Mouse (Mus musculus) midbrain, embryonic 14.5 days (tissue): ENCODE measurements around the gene Rab31. TPM values are rescaled to one million over a fixed set of nuclear protein-coding genes. Genes with fewer than 3 reads are reported as not detected.
"Not testable (repeated sequence)": the region's sequence is repeated elsewhere in the genome, so short reads cannot be mapped to it uniquely, and the experiment has no call there.

Source experiments
- ATAC-seq: fragments of 200-750 bp; cut with Nextera tagmentation; 2 replicates; pipeline ENCODE4 v1.8.0; 2017; ENCODE audit warnings: moderate number of reproducible peaks, moderate library complexity; ENCODE audit not compliant: low FRiP score, low TSS enrichment
- DNase-seq: peaks from one replicate; pipeline ENCODE4 v3.0.0-alpha.2; 2015
- H3K27ac ChIP-seq: fragments of 300-500 bp; sonication (generic); replicated peaks from 2 replicates; pipeline ENCODE4 v1.5.1; 2014; ENCODE audit warnings: mild to moderate bottlenecking, low read depth, low read length, moderate library complexity
- H3K27me3 ChIP-seq: fragments of 300-500 bp; sonication (generic); 2 replicates; pipeline ENCODE4 v1.6.1; 2014; ENCODE audit warnings: low read length, control low read depth, mixed read lengths; ENCODE audit not compliant: control insufficient read depth, insufficient read depth
- H3K36me3 ChIP-seq: fragments of 300-500 bp; sonication (generic); 2 replicates; pipeline ENCODE4 v1.6.1; 2014; ENCODE audit warnings: low read length, control low read depth; ENCODE audit not compliant: control insufficient read depth, insufficient read depth
- H3K4me1 ChIP-seq: fragments of 300-500 bp; sonication (generic); 2 replicates; pipeline ENCODE4 v1.6.1; 2014; ENCODE audit warnings: mild to moderate bottlenecking, antibody characterized with exemption, low read length, control low read depth; ENCODE audit not compliant: control insufficient read depth, insufficient read depth
- H3K4me2 ChIP-seq: fragments of 300-500 bp; sonication (generic); 2 replicates; pipeline ENCODE4 v1.6.1; 2014; ENCODE audit warnings: mild to moderate bottlenecking, low read length, moderate library complexity
- H3K4me3 ChIP-seq: fragments of 300-500 bp; sonication (generic); replicated peaks from 2 replicates; pipeline ENCODE4 v1.5.1; 2014; ENCODE audit warnings: low read depth, low read length
- H3K9ac ChIP-seq: fragments of 300-500 bp; sonication (generic); replicated peaks from 2 replicates; pipeline ENCODE4 v1.6.1; 2014; ENCODE audit warnings: mild to moderate bottlenecking, low read length, moderate library complexity
- H3K9me3 ChIP-seq: fragments of 300-500 bp; sonication (generic); 2 replicates; pipeline ENCODE4 v1.6.1; 2016; ENCODE audit warnings: low read length, control low read depth, mixed read lengths; ENCODE audit not compliant: control insufficient read depth
- WGBS: fragments of 180-500 bp; shearing (Covaris S2); extraction: QIAGEN DNeasy Blood & Tissue Kit; methylation state at CpG from one replicate; pipeline ENCODE4 v1.1.7; 2014; 5-methylcytosine and 5-hydroxymethylcytosine counted together
- polyA plus RNA-seq: library from polyadenylated mRNA; unstranded; fragments of >200 nt; fragmentation: Nextera tagmentation; extraction: Ambion mirVana; gene quantifications from 2 replicates; pipeline ENCODE4 v1.2.1, GENCODE M21; 2014

Gene Rab31
- polyA plus RNA-seq, 1 experiment from 2014 or later: 90.2 TPM

- Histone ChIP-seq H3K9ac (no peak within 1 kb of the TSS; the same call in 1 of the 2 replicates), H3K4me3 (no peak within 1 kb of the TSS), H3K27me3 (no peaks in the 10 kb centered on the region), H3K4me2 (peak within 1 kb of the TSS; percentile 18; the same call in 1 of the 2 replicates), H3K36me3 (no peaks in the 10 kb centered on the region), H3K4me1 (peaks cover 16% of the 10 kb centered on the region), H3K27ac (peak within 1 kb of the TSS; percentile 66), H3K9me3 (no peaks in the 10 kb centered on the region)
- WGBS: 89% methylated on average over 11 of the region's 11 CpGs
- ATAC-seq (no peak), DNase-seq (no peak)
These were observed 130.8 kb downstream of the Rab31 start, which contains the start of gene Txndc2 for GRCm38 (mm10) chr17:65641734-65642218. Txndc2 (minus strand) TSS chr17:65642168.

GRCm38 (mm10) chr17:65639144-65639543 lies 133.4 kb downstream of the Rab31 start:
- Histone ChIP-seq H3K27me3 (no peaks in the 10 kb centered on the region), H3K9me3 (no peaks in the 10 kb centered on the region), H3K4me2 (no peak overlapping the region), H3K4me1 (peaks cover 16% of the 10 kb centered on the region), H3K4me3 (no peak overlapping the region), H3K36me3 (no peaks in the 10 kb centered on the region), H3K9ac (no peak overlapping the region), H3K27ac (no peak overlapping the region)
- ATAC-seq: no peak
- DNase-seq: no peak
- WGBS: 85% methylated on average over 1 of the region's 1 CpGs

GRCm38 (mm10) chr17:65635715-65636360 lies 136.7 kb downstream of the Rab31 start:
- Histone ChIP-seq H3K36me3 (no peaks in the 10 kb centered on the region), H3K4me2 (no peak overlapping the region), H3K4me3 (no peak overlapping the region), H3K27me3 (no peaks in the 10 kb centered on the region), H3K9ac (no peak overlapping the region), H3K9me3 (no peaks in the 10 kb centered on the region), H3K27ac (no peak overlapping the region), H3K4me1 (no peaks in the 10 kb centered on the region)
- ATAC-seq (no peak), DNase-seq (no peak)
- WGBS: 89% methylated on average over 14 of the region's 14 CpGs

- no peaks in the 10 kb centered on the region for H3K36me3 ChIP-seq
- 85% methylated on average over 6 of the region's 6 CpGs for WGBS
- H3K4me1 ChIP-seq: no peaks in the 10 kb centered on the region
- ATAC-seq (no peak), DNase-seq (no peak)
- H3K9ac ChIP-seq: no peak overlapping the region
- H3K27me3 ChIP-seq: no peaks in the 10 kb centered on the region
- no peak overlapping the region for H3K4me2 ChIP-seq
- no peak overlapping the region for H3K27ac ChIP-seq
- no peak overlapping the region for H3K4me3 ChIP-seq
- H3K9me3 ChIP-seq: no peaks in the 10 kb centered on the region
These were observed 142.6 kb downstream of the Rab31 start for GRCm38 (mm10) chr17:65629943-65630342.

- not testable (repeated sequence) for H3K4me2 ChIP-seq, H3K4me3 ChIP-seq, H3K9me3 ChIP-seq, ATAC-seq, H3K9ac ChIP-seq, H3K36me3 ChIP-seq, H3K4me1 ChIP-seq, H3K27me3 ChIP-seq, H3K27ac ChIP-seq, DNase-seq
- WGBS: 90% methylated on average over 13 of the region's 13 CpGs
These were observed 143.6 kb downstream of the Rab31 start for GRCm38 (mm10) chr17:65628823-65629532.

- H3K9me3 ChIP-seq: no peaks in the 10 kb centered on the region
- DNase-seq (no peak), ATAC-seq (no peak)
- no peak overlapping the region for H3K4me3 ChIP-seq
- H3K27me3 ChIP-seq: no peaks in the 10 kb centered on the region
- H3K4me2 ChIP-seq: no peak overlapping the region
- no peak overlapping the region for H3K27ac ChIP-seq
- H3K36me3 ChIP-seq: no peaks in the 10 kb centered on the region
- H3K9ac ChIP-seq: no peak overlapping the region
- 92% methylated on average over 6 of the region's 6 CpGs for WGBS
- no peaks in the 10 kb centered on the region for H3K4me1 ChIP-seq
These were observed 146.3 kb downstream of the Rab31 start for GRCm38 (mm10) chr17:65626301-65626700.

GRCm38 (mm10) chr17:65625563-65625962 lies 147.0 kb downstream of the Rab31 start:
- 91% methylated on average over 6 of the region's 6 CpGs for whole genome bisulfite sequencing
- ATAC-seq: no peak

GRCm38 (mm10) chr17:65623130-65623529 lies 149.4 kb downstream of the Rab31 start:
- no peaks in the 10 kb centered on the region for H3K27me3 ChIP-seq
- H3K36me3 ChIP-seq: no peaks in the 10 kb centered on the region
- DNase-seq: no peak
- ATAC-seq: no peak
- H3K4me2 ChIP-seq: no peak overlapping the region
- no peak overlapping the region for H3K9ac ChIP-seq
- H3K27ac ChIP-seq: no peak overlapping the region
- no peaks in the 10 kb centered on the region for H3K4me1 ChIP-seq
- H3K9me3 ChIP-seq: no peaks in the 10 kb centered on the region
- H3K4me3 ChIP-seq: no peak overlapping the region

More at GRCm38 (mm10) chr17:65625563-65625962, 147.0 kb downstream of the Rab31 start:
- Histone ChIP-seq H3K36me3 (no peaks in the 10 kb centered on the region), H3K9me3 (no peaks in the 10 kb centered on the region), H3K27me3 (no peaks in the 10 kb centered on the region), H3K9ac (no peak overlapping the region), H3K4me1 (no peaks in the 10 kb centered on the region), H3K4me3 (no peak overlapping the region), H3K27ac (no peak overlapping the region), H3K4me2 (no peak overlapping the region)
- DNase-seq: no peak

- WGBS: 85% methylated on average over 2 of the region's 2 CpGs
- Histone ChIP-seq H3K27ac (no peak overlapping the region), H3K4me1 (no peaks in the 10 kb centered on the region), H3K9me3 (no peaks in the 10 kb centered on the region), H3K27me3 (no peaks in the 10 kb centered on the region), H3K4me2 (no peak overlapping the region), H3K9ac (no peak overlapping the region), H3K36me3 (no peaks in the 10 kb centered on the region), H3K4me3 (no peak overlapping the region)
- DNase-seq (no peak), ATAC-seq (no peak)
These were observed 154.1 kb downstream of the Rab31 start for GRCm38 (mm10) chr17:65618431-65618830.
